Mouse (Mus musculus) brain, adult 2 months (tissue): ENCODE data around the gene Gzf1.

Source experiments
- DNase-seq: peaks from one replicate; pipeline ENCODE4 v3.0.0; 2011; ENCODE audit warnings: low read depth, low spot score

The Gzf1 gene

GRCm38 (mm10) chr2:148680775-148681291 lies at the start of gene Gzf1:
Gene Gzf1, plus strand, starts transcription at chr2:148681023.
- peak; percentile 99 for DNase-seq

DNA sequence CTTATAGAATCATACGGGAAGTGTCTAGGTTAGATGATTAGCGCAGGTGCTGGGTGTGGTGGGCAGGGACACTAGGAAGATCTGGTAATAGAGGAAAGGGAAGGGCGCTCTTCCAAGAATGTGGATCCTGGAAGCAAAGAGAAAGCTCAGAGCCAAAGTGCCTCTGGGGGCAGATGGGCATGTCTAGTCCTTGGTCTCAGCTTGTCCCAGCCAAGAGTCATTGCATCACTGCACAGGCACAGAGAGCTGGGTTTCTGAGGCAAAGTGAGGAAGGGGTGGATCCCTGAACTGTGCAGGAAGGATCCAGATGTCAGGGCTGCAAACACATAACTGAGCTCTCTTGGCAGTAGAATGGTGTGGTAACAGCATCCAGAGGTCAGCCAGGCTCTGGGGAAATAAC lies 49.2 kb upstream of the Gzf1 start:
- DNase-seq: no peak

- peak; percentile 93 for DNase-seq
These were observed 46.4 kb upstream of the Gzf1 start for GRCm38 (mm10) chr2:148634466-148634865.

- DNase-seq: no peak
These were observed 38.0 kb upstream of the Gzf1 start for GRCm38 (mm10) chr2:148642610-148643370.

GRCm38 (mm10) chr2:148644421-148645000 lies 36.3 kb upstream of the Gzf1 start:
- DNase-seq: peak; percentile 45

GRCm38 (mm10) chr2:148650587-148651357 lies 30.1 kb upstream of the Gzf1 start:
- DNase-seq: peak; percentile 19

DNA sequence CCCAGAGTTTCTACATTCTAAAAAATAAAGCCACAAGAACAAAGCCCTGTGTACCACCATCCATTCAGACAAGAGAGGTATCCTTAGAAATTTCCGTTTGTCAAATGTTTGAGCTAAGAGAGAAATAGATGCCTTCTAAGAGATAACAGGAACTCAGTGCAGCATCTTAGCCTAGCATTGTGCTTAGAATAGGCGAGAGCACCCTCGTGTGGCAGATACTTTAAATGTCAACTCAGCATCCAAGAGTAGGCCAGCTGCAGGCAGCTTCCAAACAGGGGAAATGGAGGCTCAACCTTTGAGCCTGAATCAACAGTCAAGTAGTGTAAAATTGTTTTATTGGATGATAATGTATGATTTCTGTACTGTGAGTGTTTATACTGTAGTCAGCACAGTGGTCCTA lies 25.9 kb upstream of the Gzf1 start:
- DNase-seq: peak; percentile 87

DNA sequence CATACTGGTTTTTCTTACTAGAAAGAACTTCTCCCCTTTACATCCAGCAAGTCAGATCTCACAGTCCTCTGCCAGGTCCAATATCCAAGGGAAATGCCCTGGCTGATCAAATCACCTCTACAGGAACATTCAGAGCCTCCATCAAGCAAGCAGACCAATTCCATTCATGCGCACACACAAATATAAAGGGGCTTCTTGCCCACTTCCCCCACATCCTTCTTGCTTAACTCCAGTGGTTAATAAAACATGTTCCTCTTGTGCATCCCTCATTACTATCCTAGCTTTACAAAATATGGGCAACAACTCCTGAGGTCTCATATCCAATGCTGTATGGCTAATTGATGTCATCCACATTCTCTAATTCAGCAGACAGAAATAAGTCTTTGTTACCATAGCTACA lies 17.4 kb upstream of the Gzf1 start:
- no peak for DNase-seq

GRCm38 (mm10) chr2:148672199-148673096 lies 8.4 kb upstream of the Gzf1 start, which contains the start of gene Nxt1:
Gene Nxt1, plus strand, starts transcription at chr2:148672601.
- DNase-seq: peak; percentile 99

DNA sequence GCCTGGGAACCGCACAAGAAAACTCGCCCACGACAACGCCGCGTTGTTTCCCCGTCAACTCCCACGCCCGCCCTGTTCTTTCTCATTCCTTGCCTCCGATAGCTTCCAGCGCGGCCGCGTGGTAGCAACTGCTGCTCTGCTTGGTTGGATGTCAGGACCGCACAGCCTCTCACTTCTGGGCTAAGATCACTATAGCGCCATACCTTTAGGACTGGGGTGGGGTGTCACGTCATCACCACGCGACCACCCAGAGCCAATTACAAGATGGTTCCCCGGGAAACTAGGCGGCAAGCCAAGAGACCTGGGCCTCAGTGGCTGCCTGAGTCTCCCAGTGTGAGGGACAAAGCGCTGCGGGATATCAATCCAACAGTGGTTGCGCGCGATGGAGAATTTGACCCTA lies 3.0 kb upstream of the Gzf1 start:
- DNase-seq: peak; percentile 88

GRCm38 (mm10) chr2:148679346-148679745 lies 1.5 kb upstream of the Gzf1 start:
- peak; percentile 93 for DNase-seq

DNA sequence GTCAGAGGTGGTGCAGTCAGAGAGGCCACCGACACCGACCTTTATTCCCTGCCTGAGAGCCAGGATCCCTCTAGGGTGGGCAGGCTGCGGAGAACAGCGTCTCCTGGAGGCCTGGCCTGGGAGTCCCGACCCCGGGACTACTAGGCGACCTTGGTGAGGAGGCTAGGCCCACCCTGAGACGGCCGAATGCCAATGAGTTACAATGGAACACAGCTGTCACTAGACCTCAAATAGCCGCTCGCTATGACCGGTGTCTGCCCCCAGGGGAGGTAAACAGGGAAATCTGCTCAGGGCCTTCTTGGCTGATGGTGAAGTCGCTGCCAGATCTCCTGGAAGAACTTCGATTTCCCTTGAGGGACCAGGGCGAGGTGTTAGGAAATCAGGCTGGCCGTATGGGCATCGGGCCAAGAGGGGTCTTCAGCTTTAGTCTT lies 653 bp downstream of the Gzf1 start:
- peak; percentile 34 for DNase-seq

- DNase-seq: peak; percentile 29
These were observed 2.2 kb downstream of the Gzf1 start for GRCm38 (mm10) chr2:148683031-148683430.

GRCm38 (mm10) chr2:148684972-148685371 lies 4.1 kb downstream of the Gzf1 start:
- no peak for DNase-seq

- no peak for DNase-seq
These were observed 4.9 kb downstream of the Gzf1 start for GRCm38 (mm10) chr2:148685709-148686108.

DNA sequence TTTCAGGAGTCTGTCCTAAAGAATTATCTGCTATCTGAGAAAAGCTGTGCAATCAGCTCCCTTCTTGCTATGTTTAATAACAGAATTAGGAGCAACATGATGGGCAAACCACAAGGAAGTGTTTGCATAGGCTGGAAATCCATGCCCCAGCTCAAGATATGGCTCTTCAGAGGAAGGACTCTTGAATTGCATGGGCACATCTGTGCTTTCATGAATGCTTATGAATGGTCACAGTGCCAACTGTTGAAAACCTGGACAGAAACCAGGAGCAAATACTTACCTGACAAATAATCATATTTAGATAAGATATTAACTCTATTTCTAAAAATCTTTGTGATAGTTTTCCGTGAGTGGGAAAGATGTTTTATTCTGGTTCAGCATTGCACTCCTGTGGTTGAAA lies 6.0 kb downstream of the Gzf1 start:
- no peak for DNase-seq

DNA sequence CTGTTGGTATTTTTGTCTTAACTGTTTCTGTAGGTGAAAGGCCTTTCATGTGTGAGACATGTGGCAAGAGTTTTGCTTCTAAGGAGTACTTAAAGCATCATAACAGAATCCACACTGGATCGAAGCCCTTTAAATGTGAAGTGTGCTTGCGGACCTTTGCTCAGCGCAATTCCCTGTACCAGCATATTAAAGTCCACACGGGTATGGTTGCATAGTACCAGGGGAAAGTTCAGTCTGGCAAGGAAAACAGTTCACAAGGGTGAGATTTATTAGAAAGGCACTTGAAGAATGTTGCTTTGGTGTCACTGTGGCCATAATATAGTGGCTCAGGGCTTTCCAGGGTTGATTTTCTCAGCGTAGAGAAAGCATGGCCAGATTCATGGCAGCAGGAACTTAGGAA lies 7.1 kb downstream of the Gzf1 start:
- no peak for DNase-seq

DNA sequence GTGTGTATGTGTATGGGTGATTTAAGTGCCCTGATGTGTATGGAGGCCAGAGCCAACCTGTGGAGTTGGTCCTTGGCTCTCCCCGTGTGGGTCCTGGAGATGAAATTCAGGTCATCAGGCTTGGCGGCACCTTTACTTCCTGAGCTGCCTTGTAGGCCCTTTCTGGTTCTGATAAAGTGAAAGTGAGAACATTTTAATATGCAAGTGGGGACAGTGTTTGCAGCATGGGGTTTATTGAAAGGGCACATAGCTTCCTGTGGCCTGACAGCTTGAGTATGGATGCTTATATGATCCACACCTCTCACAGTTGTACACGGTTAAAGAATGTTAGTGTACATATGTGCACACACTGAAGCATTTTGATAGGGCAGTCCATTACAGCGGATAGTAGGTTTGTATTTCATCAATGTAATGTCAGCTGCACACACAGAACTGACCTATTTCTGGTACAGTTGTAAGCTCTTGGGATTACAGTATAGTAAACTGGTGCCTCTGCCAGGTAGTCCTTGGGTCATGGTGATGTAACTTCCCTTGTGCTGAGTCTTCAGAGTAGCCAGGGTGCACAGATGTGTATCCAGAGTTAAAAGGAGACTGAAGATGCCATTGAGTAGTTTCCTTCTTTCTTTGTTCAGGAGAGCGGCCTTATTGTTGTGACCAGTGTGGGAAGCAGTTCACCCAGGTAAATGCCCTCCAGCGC lies 8.8 kb downstream of the Gzf1 start:
- DNase-seq: no peak

DNA sequence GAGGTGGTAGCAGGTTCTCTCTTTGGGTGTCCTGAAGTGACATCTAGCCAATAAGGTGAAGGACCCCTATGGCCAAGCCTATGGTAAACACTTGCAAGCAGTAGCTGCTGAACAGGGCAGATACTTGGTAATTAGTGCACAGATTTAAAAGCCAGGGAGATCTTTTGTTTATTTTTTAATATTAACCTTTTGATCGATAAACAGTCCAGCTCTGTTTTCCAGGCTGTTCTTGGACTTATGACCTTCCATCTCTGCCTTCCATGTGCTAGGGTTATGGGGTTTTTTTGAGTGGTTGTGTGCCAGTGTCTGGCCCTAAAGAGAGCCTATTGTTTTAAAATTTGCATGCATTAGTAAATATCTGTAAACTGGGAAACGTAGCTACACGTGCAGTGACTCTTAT lies 9.5 kb downstream of the Gzf1 start:
- no peak for DNase-seq

DNA sequence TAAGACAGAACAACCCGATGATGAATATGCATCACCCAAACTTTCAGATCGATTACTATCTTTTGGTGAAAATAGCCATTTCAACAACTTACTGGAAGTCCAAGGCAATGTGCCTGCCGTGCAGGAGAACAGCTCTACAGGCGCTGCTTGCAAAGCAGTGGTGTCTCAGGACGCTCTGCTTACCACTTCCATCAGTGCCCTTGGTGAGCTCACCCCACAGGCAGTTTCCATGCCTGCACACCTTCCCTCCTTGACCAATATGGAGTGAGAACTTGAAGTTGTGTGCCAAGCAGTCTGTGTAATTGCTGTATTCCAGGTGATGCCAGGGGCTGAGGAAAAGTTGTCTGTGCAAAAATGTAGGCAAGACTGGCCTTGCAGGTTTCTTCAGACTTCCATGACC lies 10.0 kb downstream of the Gzf1 start:
- DNase-seq: no peak

- DNase-seq: no peak
These were observed 17.7 kb downstream of the Gzf1 start for GRCm38 (mm10) chr2:148698571-148698970.
